Mouse (Mus musculus) gastrocnemius, postnatal 14 days (tissue): ENCODE measurements around the gene Gna15. TPM values are rescaled to one million over a fixed set of nuclear protein-coding genes. Genes with fewer than 3 reads are reported as not detected.
A peak's percentile ranks its signal among the peaks of the same experiment; 100 is the strongest.

Experiments
- DNase-seq: peaks from one replicate; pipeline ENCODE4 v3.0.0; 2021; ENCODE audit warnings: mixed read lengths
- intact Hi-C: fragments of 180-260 bp; cut with DNase I; formaldehyde crosslinking; loops from one replicate; pipeline ENCODE4 v1.15.1; 2025; ENCODE audit warnings: low total_unique reads
- total RNA-seq, 2 experiments: library from RNA; stranded (reverse); gene quantifications; 2 replicates each; pipeline ENCODE4 v1.2.3; 2021

Gene Gna15
- total RNA-seq, 2 experiments from 2014 or later, result 0.60 to 1.2 TPM

GRCm38 (mm10) chr10:81498316-81499249 is 25.4 kb downstream of the Gna15 start:
- DNase-seq, result no peak
- intact Hi-C loops, result no loop called here

GRCm38 (mm10) chr10:81497401-81498270 is 26.4 kb downstream of the Gna15 start:
- no peak for DNase-seq
- intact Hi-C loops, result no loop called here

- intact Hi-C loops, result no loop called here
- no peak for DNase-seq
These were observed 27.1 kb downstream of the Gna15 start for GRCm38 (mm10) chr10:81496969-81497368.

- peak; percentile 98 for DNase-seq
- intact Hi-C loops, result no loop called here
These were observed 27.6 kb downstream of the Gna15 start, which contains the start of gene Ncln for GRCm38 (mm10) chr10:81496264-81496901. Gene Ncln, minus strand, starts transcription at chr10:81496392.

DNA sequence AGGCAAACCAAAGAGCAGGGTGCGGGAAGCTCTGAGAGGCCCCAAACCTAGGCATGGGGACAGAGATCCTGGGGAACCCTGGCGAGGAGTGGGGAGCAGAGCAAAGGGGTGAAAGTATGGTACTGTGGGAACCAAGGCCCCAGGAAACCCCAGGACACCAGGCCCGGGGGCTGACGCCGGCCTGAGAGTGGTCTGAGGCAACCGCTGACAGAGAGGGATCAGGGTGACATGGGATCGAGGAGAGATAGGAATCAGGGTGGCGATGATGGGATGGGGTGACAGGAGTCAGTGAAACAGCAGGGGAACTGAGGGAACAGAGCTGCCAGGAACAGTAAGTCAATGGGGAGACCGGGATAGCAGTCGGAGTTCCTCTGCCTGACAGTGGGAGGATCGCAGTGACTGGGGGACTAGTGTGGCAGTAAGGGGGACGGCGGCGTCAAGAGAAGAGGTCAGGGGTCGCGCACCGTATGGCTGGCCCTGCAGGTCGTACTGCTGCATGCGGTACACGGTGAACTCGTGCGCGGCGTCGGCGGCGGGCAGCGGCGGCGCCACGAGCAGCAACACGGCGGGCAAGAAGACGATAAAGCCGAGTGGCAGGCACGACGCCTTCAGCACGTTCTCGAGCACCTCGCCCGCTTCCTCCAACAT is 28.3 kb downstream of the Gna15 start:
- intact Hi-C loops, result no loop called here
- no peak for DNase-seq

DNA sequence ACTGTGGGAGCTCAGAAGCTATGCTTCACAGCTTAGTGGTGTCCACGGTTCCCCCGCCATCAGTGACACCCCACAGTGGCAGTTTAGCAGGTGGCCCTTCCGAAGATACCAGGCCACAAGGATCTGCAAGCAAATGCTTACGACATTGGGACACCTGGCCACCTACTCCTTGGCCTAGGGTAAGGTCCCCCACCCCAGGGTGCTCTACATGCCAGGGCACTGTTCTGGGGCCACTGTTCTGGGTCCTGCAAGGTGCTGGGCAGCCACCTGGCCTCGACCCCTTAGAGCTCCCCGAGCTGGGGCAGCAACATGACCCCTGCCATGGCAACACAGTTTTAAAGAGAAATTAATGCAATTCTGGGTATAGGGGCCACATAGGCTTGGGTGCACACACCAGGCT is 28.9 kb downstream of the Gna15 start:
- no peak for DNase-seq
- intact Hi-C loops, result no loop called here

- DNase-seq, result no peak
- intact Hi-C loops, result no loop called here
These were observed 29.6 kb downstream of the Gna15 start for GRCm38 (mm10) chr10:81494260-81495041.

- intact Hi-C loops, result no loop called here
- DNase-seq, result no peak
These were observed 30.3 kb downstream of the Gna15 start for GRCm38 (mm10) chr10:81493601-81494220.

GRCm38 (mm10) chr10:81492606-81493240 is 31.3 kb downstream of the Gna15 start:
- DNase-seq, result no peak

DNA sequence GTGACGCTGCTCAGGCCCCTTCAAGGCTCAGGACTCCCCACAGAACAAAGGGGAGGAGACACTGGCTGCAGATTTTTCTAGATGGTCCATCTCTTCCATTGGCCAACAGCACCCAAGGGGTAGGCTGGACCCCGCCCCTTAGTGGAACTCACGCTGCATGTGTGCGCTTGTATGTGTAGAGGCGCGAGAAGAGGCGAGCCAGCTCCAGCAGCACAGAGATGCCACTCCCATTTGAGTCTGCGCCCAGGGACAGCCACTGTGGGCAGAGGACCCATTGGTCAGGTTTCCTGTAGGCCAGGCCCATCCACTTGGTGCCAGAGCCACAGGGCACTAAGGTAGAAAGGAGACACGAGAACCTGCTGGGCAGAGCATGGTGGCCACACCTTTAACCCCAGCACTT is 33.0 kb downstream of the Gna15 start:
- intact Hi-C loops, result no loop called here
- DNase-seq, result no peak

More at GRCm38 (mm10) chr10:81492606-81493240, 31.3 kb downstream of the Gna15 start:
- intact Hi-C loops, result no loop called here

- DNase-seq, result no peak
- intact Hi-C loops, result no loop called here
These were observed 34.1 kb downstream of the Gna15 start for GRCm38 (mm10) chr10:81489941-81490340.

- no peak for DNase-seq
- intact Hi-C loops, result no loop called here
These were observed 35.9 kb downstream of the Gna15 start for GRCm38 (mm10) chr10:81488081-81488480.

GRCm38 (mm10) chr10:81486496-81486895 is 37.5 kb downstream of the Gna15 start:
- intact Hi-C loops, result no loop called here
- DNase-seq, result no peak

DNA sequence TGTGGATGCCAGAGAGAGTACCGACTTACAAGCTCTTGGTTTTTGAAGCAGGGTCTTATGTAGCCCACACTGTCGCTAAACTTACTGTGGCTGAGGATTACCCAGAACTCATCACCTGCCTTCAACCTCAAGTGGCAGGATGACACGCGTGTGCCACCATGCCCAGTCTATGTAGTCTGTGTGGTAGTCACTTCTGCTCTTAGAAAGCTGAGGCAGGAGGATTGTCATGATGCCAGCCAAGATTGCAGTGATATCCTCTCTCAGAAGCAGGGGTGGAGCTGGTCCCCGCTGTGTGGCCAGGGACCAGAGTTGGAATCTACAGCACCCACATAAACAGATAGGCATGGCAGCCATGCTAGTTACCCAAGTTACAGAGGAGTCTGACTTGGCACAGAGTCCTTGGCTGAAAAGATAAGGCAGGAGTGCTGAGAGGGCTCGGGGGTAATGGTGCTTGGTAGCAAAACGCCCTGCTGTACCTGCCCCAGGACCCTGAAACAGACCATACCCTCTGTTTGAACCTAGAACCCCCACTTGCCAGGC is 38.5 kb downstream of the Gna15 start:
- DNase-seq, result no peak
- intact Hi-C loops, result no loop called here

GRCm38 (mm10) chr10:81485060-81485449 is 39.0 kb downstream of the Gna15 start:
- intact Hi-C loops, result no loop called here
- no peak for DNase-seq

- intact Hi-C loops, result no loop called here
- no peak for DNase-seq
These were observed 39.5 kb downstream of the Gna15 start for GRCm38 (mm10) chr10:81484441-81485059.

GRCm38 (mm10) chr10:81483983-81484382 is 40.0 kb downstream of the Gna15 start:
- no peak for DNase-seq
- intact Hi-C loops, result no loop called here
